Mouse (Mus musculus): ENCODE data around the gene Anapc7.

Gene Anapc7

GRCm38 (mm10) chr5:122421271-122422068 lies at the start of gene Anapc7:
TSS of gene Anapc7 (plus strand) at chr5:122421693.
- DNase-seq (ENCODE audit: low spot score in 2 of 2), result no peak

- peak; percentile 99 for DNase-seq (ENCODE audit: low spot score in 2 of 2)
Observed at GRCm38 (mm10) chr5:122372192-122372769, 49.2 kb upstream of the Anapc7 start, which contains the start of gene Fam216a. TSS of gene Fam216a (minus strand) at chr5:122372364.

GRCm38 (mm10) chr5:122372878-122373277 lies 48.6 kb upstream of the Anapc7 start:
- no peak for DNase-seq (ENCODE audit: low spot score in 2 of 2)

GRCm38 (mm10) chr5:122377101-122377833 lies 44.2 kb upstream of the Anapc7 start:
- no peak for DNase-seq (ENCODE audit: low spot score in 2 of 2)

- no peak for DNase-seq (ENCODE audit: low spot score in 2 of 2)
Observed at GRCm38 (mm10) chr5:122378171-122378570, 43.3 kb upstream of the Anapc7 start.

- DNase-seq (ENCODE audit: low spot score in 2 of 2), result peak; percentile 41 to 79
Observed at GRCm38 (mm10) chr5:122379374-122380155, 41.9 kb upstream of the Anapc7 start.

GRCm38 (mm10) chr5:122390006-122390405 lies 31.5 kb upstream of the Anapc7 start:
- no peak for DNase-seq (ENCODE audit: low spot score in 2 of 2)

- DNase-seq (ENCODE audit: low spot score in 2 of 2), result no peak
Observed at GRCm38 (mm10) chr5:122390671-122391070, 30.8 kb upstream of the Anapc7 start.

GRCm38 (mm10) chr5:122391178-122391785 lies 30.2 kb upstream of the Anapc7 start:
- DNase-seq (ENCODE audit: low spot score in 2 of 2), result no peak

- DNase-seq (ENCODE audit: low spot score in 2 of 2), result peak; percentile 81 to 93
Observed at GRCm38 (mm10) chr5:122391786-122392180, 29.7 kb upstream of the Anapc7 start, which contains the start of gene Arpc3. TSS of gene Arpc3 (plus strand) at chr5:122391878.

GRCm38 (mm10) chr5:122392227-122393004 lies 29.1 kb upstream of the Anapc7 start:
- no peak for DNase-seq (ENCODE audit: low spot score in 2 of 2)

GRCm38 (mm10) chr5:122393887-122394286 lies 27.6 kb upstream of the Anapc7 start:
- peak; percentile 61 to 84 for DNase-seq (ENCODE audit: low spot score in 2 of 2)

- no peak for DNase-seq (ENCODE audit: low spot score in 2 of 2)
Observed at GRCm38 (mm10) chr5:122396791-122397190, 24.7 kb upstream of the Anapc7 start.

- no peak for DNase-seq (ENCODE audit: low spot score in 2 of 2)
Observed at GRCm38 (mm10) chr5:122397495-122397894, 24.0 kb upstream of the Anapc7 start.

GRCm38 (mm10) chr5:122399871-122400270 lies 21.6 kb upstream of the Anapc7 start:
- no peak for DNase-seq (ENCODE audit: low spot score in 2 of 2)

GRCm38 (mm10) chr5:122400628-122401302 lies 20.7 kb upstream of the Anapc7 start:
- no peak for DNase-seq (ENCODE audit: low spot score in 2 of 2)

GRCm38 (mm10) chr5:122401303-122401640 lies 20.2 kb upstream of the Anapc7 start:
- DNase-seq (ENCODE audit: low spot score in 2 of 2), result peak; percentile 51 to 81

GRCm38 (mm10) chr5:122402160-122402559 lies 19.3 kb upstream of the Anapc7 start:
- no peak for DNase-seq (ENCODE audit: low spot score in 2 of 2)

- no peak for DNase-seq (ENCODE audit: low spot score in 2 of 2)
Observed at GRCm38 (mm10) chr5:122402772-122403171, 18.7 kb upstream of the Anapc7 start.

- no peak for DNase-seq (ENCODE audit: low spot score in 2 of 2)
Observed at GRCm38 (mm10) chr5:122403362-122403761, 18.1 kb upstream of the Anapc7 start.
